Mouse (Mus musculus): ENCODE measurements around the gene Usp15.
"Not testable (repeated sequence)": the region's sequence is repeated elsewhere in the genome, so short reads cannot be mapped to it uniquely, and the experiment has no call there.

The Usp15 gene

GRCm38 (mm10) chr10:123196835-123197559, at the start of gene Usp15:
Gene Usp15 (minus strand): TSS chr10:123196995.
- DNase-seq, result peak; percentile 93

DNA sequence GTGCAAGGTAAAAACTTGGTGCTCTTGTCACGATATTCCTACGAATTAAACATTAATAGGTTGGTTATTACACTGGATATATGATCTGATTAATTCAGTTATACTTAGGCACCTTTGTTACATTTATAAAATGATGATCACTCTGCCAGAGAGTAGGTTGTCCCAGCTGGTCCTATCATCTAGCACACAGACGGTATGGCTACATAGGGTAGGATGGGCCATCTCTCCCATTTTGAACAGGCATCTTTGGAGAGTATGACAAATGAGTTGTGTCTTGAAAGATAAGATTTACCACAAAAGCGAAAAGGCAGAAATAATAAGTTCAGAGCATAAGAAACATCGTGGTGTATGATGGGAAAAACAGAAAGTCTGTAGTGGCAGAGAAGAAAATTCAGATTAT, 32.6 kb upstream of the Usp15 start:
- DNase-seq, result no peak

DNA sequence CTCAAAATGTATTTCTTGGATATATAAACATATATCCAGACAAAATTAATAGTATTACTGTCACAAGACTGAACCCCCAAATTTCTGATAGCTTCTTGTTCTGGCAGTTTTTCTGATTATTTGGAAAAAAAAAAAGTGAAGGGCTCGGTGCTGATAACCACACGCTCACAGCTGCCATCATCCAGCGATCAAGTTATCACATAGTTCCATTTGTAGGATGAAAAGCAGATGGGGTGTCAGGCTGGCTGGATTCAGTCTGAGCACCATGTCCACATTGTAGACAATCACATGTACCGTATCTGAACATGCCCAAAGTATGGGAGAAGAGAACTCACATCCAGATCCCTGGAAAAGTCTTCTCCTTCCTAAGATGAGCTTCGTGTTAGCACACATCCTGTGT, 26.0 kb upstream of the Usp15 start:
- no peak for DNase-seq

GRCm38 (mm10) chr10:123209517-123209916, 12.7 kb upstream of the Usp15 start:
- DNase-seq, result no peak

GRCm38 (mm10) chr10:123208336-123208735, 11.5 kb upstream of the Usp15 start:
- DNase-seq, result no peak

DNA sequence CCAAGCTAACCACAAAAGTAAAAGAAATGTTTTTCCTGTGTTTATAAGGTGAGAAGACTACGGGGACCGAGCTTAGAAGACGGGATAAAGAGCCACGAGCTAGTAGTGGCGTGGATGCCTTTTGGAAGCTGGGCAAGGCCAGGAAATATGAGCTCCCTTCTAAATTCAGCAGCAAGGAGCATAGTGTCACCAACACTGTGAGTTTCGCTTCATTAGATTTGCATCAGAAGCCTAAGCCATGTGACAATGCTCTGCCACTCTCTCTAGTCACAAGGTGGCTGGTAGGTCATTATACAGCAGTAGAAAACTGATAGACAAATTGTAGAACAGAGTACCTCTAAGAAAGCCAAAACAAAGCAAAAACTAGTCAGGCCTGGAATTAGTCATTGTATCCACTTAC, 9.3 kb upstream of the Usp15 start:
- no peak for DNase-seq

DNA sequence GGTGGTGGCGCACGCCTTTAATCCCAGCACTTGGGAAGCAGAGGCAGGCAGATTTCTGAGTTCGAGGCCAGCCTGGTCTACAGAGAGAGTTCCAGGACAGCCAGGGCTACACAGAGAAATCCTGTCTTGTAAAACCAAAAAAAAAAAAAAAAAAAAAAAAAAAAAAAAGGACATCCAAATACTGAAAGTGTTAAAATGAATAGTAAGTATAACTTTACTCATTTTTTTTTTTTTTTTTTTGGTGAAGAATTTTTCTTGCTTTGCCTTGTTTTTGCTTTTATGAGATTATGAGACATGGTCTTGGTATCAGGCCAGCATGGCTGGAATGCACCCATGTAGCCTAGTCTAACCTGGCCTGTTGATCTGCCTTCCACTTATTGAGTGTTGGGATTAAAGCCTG, 8.6 kb upstream of the Usp15 start:
- DNase-seq, result not testable (repeated sequence)

- DNase-seq, result no peak
Measured at GRCm38 (mm10) chr10:123201981-123202758, 5.4 kb upstream of the Usp15 start.

- no peak for DNase-seq
Measured at GRCm38 (mm10) chr10:123201436-123201835, 4.6 kb upstream of the Usp15 start.

GRCm38 (mm10) chr10:123200996-123201395, 4.2 kb upstream of the Usp15 start:
- no peak for DNase-seq

DNA sequence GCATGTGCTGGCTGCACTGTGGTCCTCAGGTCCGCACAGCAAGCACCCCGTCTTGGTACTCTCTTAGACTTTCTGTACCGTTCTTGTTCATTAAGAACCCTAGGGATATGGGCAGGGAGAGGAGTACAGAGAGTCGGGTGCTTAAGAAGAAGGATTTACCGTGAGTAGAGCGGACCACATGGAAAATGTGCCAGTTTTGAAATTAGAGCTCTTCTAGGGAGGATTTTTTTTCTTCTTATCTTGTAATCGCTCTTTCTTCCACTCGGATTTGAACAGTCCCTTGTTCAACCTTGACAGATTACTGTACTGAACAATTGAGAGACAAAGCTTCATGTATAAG, 3.5 kb upstream of the Usp15 start:
- DNase-seq, result no peak

GRCm38 (mm10) chr10:123199615-123200319, 3.0 kb upstream of the Usp15 start:
- DNase-seq, result no peak

DNA sequence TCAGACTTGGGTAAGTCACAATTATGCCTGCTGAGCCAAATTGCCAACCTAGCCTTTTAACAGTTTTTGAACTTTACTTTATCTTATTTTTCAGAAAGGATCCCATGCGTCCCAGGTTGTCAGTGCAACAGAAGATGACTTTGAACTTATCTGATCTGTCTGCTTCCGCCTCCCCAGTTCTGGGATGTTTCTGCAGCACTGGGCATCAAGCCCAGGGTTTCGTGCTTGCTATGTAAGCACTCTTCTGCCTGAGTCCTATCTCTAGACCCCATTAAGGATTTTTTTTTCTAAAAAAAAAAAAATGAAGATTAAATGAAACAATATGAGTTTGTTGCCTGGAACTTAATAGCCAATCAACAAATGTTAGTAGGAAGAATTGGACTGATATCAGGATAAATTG, 2.3 kb upstream of the Usp15 start:
- no peak for DNase-seq

- DNase-seq, result no peak
Measured at GRCm38 (mm10) chr10:123198183-123198582, 1.4 kb upstream of the Usp15 start.

DNA sequence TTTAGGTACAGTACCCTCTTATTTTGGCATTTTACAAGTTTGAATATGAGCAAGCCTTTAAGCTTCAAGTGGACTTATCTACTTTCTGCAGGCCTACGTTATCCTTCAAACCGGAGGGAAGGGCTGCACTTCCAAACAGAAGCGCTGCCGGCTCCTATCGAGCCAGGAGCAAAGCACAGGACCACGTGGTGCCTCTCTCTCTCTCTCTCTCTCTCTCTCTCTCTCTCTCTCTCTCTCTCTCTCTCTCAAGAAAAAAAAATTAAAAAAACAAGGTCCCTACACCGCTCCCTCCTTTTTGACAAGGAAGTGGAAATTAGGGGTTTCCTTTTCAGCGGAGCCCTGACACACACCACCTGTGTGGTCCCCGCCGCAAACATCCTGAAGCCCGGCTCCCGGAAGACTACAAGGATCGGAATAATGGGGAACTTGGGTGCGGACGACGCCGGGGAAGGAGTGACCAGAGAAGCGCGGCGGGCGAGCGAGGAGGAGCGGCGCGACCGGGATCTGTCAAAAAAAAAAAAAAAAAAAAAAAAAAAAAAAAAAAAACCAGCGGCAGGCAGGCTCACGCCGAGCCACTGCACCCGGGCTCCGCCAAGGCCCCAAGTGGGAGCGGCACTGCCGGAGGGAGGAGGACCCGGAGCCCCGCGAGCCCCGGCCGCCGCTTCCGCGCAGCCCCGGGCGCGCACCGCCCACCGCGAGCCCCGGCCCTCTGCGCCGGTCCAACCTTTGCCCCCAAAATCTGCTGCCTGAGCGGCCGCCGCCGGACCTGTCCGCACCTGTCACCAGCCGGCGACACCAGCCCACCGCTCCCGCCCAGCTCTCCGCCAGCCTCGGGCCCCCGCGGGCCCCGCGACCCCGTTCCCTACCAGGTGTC, 597 bp downstream of the Usp15 start:
- no peak for DNase-seq

DNA sequence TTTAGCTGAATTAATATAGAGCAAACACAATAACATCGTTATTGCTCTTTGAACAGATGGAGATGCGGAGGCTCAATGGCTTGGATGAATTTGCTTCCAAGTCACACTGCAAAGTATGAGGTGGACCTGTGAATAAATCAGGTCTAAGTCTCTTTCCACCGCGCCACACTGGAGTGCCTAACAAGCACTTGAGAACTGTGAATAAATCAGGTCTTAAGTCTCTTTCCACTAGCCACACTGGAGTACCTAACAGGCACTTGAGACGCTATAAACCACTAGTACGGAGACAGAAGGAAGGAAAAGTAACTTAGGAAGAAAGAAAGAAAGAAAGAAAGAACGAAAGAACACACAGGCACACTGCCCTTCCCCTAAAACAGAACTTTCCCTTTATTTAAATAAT, 1.3 kb downstream of the Usp15 start:
- DNase-seq, result no peak

- DNase-seq, result no peak
Measured at GRCm38 (mm10) chr10:123191038-123191437, 5.8 kb downstream of the Usp15 start.

GRCm38 (mm10) chr10:123187337-123187736, 9.5 kb downstream of the Usp15 start:
- DNase-seq, result no peak

DNA sequence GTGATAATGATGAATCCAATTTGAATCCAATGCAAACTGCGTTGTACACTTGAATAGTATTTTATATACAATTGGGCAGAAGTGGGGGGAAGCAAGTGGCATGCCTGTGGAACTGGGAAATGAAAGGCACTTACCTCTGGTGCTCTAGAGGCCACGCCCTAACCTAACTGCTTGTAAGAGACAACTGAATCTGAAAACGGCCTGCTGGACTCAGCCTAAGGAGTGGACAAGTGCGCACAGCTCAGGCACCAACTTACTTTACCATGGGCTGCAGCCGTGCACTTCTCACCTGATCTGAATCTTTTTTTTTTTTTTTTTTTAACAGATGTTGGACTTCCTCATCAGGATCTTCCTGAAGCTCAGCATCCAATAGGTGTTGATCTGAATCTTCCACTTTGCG, 10.9 kb downstream of the Usp15 start:
- DNase-seq, result no peak

DNA sequence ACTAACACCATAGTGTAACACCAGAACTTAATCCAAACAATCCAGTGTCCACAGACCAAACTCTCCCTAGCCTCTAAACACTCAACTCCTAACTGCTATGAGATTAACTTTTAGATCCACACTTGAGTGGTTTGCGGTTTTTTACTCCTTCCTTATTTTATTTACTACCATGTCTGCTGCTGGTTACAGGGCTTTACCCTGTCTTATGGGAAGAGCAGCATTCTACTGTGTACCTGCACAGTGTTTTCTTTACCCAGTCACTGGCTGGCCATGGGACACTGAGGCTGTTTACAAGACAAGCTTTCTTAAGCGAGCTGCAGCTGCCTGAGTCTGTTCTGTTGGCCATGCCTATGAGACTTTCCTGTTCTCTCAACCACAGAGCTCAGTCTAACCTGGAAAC, 13.1 kb downstream of the Usp15 start:
- DNase-seq, result no peak

DNA sequence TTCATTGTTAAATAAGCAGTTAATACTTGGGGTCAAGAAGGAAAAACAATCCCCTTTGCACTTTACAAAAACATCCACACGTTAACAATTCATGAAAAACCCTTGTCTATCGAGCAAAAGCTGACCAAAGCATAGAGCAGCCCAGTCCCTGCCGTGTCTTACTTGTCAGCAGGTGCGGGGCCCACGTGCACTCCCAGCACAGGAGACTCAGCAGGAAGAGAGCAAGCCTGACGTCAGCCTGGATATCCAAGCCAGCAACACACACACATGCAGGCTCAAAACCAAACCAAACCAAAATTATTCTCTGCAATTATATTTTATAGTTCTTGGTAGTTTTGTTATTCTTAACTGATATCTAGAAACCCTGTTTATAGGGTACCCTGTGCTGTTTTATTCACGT, 13.6 kb downstream of the Usp15 start:
- peak; percentile 76 for DNase-seq

DNA sequence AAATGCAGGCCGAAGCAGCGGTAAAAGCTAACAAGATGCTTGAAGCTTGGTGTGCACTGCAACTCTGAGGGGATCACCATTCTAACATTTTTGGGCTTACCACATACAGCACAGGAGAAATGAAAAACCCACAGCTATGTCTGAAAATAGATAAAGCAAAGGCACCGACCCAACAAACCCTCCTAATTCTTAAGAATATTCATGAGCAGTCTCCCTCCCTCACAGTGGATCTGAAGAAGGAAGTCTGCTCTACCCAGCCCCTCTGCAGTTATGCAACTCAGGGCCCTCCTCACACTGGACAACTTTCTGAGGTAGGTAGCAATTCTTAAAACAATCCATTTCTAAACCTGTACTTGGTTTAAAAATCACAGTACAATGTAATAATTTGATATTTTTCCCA, 14.4 kb downstream of the Usp15 start:
- DNase-seq, result no peak

DNA sequence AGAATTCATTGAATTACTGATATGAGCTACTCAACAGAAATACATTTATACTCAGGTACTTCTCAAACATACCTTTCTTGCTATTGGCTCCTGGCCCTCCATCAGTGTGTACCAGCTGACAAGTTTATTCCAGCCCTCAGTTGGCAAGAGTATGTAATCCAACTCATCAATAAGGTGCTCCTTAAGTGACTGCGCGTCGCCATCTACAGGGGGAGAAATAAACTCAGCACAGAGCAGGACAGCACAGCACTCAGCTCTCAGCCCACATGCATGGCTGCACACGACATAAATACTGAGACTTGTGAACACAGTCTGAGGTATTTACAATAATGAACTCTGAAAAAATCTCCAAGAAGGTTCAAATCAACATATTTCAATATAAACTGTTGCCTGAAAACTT, 21.0 kb downstream of the Usp15 start:
- no peak for DNase-seq

All from cerebellum, adult 11-12 months (tissue).